Mouse (Mus musculus) embryonic facial prominence, embryonic 13.5 days (tissue): ENCODE results near the gene Gm10413. TPM values are rescaled to one million over a fixed set of nuclear protein-coding genes. Genes with fewer than 3 reads are reported as not detected.
"Not testable (repeated sequence)": the region's sequence is repeated elsewhere in the genome, so short reads cannot be mapped to it uniquely, and the experiment has no call there.

Source experiments
- ATAC-seq: fragments of 200-750 bp; cut with Nextera tagmentation; 2 replicates; pipeline ENCODE4 v1.8.0; 2017; ENCODE audit warnings: low read depth; ENCODE audit not compliant: insufficient number of reproducible peaks, insufficient read depth, low FRiP score, low TSS enrichment
- H3K27ac ChIP-seq: fragments of 300-500 bp; sonication (generic); 2 replicates; pipeline ENCODE4 v1.5.1; 2015; ENCODE audit warnings: moderate library complexity, mild to moderate bottlenecking, inconsistent platforms
- H3K27me3 ChIP-seq: fragments of 300-500 bp; sonication (generic); 2 replicates; pipeline ENCODE4 v1.6.1; 2015; ENCODE audit warnings: mild to moderate bottlenecking, inconsistent platforms
- H3K36me3 ChIP-seq: fragments of 300-500 bp; sonication (generic); 2 replicates; pipeline ENCODE4 v1.6.1; 2015; ENCODE audit warnings: mild to moderate bottlenecking, inconsistent platforms
- H3K4me1 ChIP-seq: fragments of 300-500 bp; sonication (generic); 2 replicates; pipeline ENCODE4 v1.6.1; 2015; ENCODE audit warnings: inconsistent platforms
- H3K4me2 ChIP-seq: fragments of 300-500 bp; sonication (generic); 2 replicates; pipeline ENCODE4 v1.6.1; 2015; ENCODE audit warnings: moderate library complexity, mild to moderate bottlenecking, inconsistent platforms
- H3K4me3 ChIP-seq: fragments of 300-500 bp; sonication (generic); 2 replicates; pipeline ENCODE4 v1.5.1; 2015; ENCODE audit warnings: mild to moderate bottlenecking, inconsistent platforms
- H3K9ac ChIP-seq: fragments of 300-500 bp; sonication (generic); 2 replicates; pipeline ENCODE4 v1.6.1; 2015; ENCODE audit warnings: mild to moderate bottlenecking, inconsistent platforms
- H3K9me3 ChIP-seq: fragments of 300-500 bp; sonication (generic); 2 replicates; pipeline ENCODE4 v1.6.1; 2016; ENCODE audit warnings: inconsistent platforms
- WGBS: fragments of 180-500 bp; shearing (Covaris S2); methylation state at CpG from one replicate; pipeline ENCODE4 v1.1.7; 2015; ENCODE audit warnings: mixed read lengths; 5-methylcytosine and 5-hydroxymethylcytosine counted together
- polyA plus RNA-seq: library from polyadenylated mRNA; unstranded; fragments of >200 nt; fragmentation: Nextera tagmentation; extraction: Ambion mirVana; gene quantifications from 2 replicates; pipeline ENCODE4 v1.2.1, GENCODE M21; 2015

Gm10413 gene
- polyA plus RNA-seq: not detected in 2 replicates

DNA sequence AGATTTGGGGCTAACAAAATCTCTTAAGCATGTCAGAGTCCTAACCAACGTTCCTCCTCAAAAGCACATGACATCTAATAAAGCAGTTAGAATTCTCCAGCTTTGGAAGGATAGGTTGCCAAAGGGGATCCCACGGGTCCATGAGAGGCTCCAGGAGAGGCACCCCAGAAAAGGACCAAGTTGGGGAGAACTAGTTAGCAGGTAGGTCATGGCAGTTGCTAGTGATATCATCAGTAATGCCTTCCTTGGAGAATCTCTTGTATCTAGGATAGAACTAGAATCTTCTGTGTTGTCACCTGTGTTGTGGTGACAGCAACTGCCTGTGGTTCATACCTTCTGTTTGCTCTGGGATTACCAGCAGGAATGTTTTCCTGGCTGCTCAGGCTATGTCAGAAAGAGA lies at the start of gene Gm10413:
Gm10413 (plus strand) TSS at position 301 of the 400 bp plus-strand sequence.
- not testable (repeated sequence) for H3K4me2 ChIP-seq, H3K9ac ChIP-seq, H3K27ac ChIP-seq, H3K4me3 ChIP-seq, H3K36me3 ChIP-seq, H3K27me3 ChIP-seq, H3K9me3 ChIP-seq, H3K4me1 ChIP-seq, ATAC-seq
- no CpG with 5 or more reads among the region's 2 CpGs for WGBS

DNA sequence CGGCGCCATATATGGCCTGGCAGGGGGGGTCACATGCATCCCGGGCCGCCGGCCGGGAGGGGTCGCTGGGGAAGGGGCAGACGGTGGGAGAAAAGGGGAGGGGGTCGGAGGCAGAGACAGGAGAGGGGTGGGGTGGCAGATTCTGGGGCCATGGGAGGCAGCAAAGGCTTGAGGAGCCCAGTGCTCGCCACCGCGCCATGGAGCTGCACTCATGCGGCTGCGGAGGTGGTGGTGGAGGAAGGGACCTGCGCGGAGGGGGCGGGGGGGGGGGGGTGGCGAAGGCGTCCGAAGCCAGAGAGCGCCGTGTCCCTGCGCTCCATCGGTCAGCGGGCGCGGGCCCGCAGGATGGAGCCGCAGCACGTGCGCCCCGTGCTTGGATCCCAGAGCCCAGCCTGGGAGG lies 17.4 kb downstream of the Gm10413 start, which contains the start of gene Gm10409:
Gm10409 (plus strand) TSS at position 301 of the 400 bp plus-strand sequence.
- not testable (repeated sequence) for H3K36me3 ChIP-seq, H3K4me2 ChIP-seq, H3K27me3 ChIP-seq, H3K27ac ChIP-seq, H3K4me3 ChIP-seq, H3K9me3 ChIP-seq, H3K4me1 ChIP-seq, ATAC-seq, H3K9ac ChIP-seq
- no CpG with 5 or more reads among the region's 32 CpGs for WGBS

DNA sequence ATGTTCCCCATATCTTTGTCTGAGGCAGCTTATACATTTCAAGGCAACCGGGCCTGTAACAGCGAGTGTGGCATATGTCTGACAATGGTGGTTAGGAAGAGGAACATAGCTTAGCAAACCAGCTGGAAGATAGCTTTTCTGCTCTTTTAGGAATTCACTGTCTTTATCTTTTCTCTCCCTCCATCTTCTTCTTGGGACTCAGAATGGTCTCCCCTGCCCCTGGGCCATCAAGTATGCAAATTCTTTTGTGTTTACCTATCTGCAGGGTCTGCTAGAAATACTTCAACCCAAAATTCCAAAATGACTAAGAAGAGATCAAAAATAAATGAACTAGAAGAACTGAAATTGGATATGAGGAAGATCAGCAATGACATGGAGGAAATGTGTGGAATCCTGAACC lies 32.9 kb downstream of the Gm10413 start, which contains the start of gene Gm3005:
Gm3005 (plus strand) TSS at position 301 of the 400 bp plus-strand sequence.
- H3K9me3 ChIP-seq, H3K27me3 ChIP-seq, H3K9ac ChIP-seq, H3K4me1 ChIP-seq, H3K4me3 ChIP-seq, H3K36me3 ChIP-seq, H3K4me2 ChIP-seq, ATAC-seq, H3K27ac ChIP-seq: not testable (repeated sequence)
- WGBS: no CpG with 5 or more reads among the region's 2 CpGs

DNA sequence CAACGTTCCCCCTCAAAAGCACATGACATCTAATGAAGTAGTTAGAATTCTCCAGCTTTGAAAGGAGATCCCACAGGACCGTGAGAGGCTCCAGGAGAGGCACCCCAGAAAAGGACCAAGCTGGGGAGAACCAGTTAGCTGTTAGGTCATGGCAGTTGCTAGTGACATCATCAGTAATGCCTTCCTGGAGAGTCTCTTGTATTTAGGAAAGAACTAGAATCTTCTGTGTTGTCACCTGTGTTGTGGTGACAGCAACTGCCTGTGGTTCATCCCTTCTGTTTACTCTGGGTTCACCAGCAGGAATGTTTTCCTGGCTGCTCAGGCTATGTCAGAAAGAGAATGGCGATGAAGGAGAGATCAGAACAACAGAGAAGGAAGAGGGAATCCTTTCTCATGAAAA lies 54.2 kb downstream of the Gm10413 start, which contains the start of gene Gm10408:
Gm10408 (plus strand) TSS at position 301 of the 400 bp plus-strand sequence.
- H3K4me3 ChIP-seq, H3K9me3 ChIP-seq, H3K4me2 ChIP-seq, H3K27ac ChIP-seq, ATAC-seq, H3K27me3 ChIP-seq, H3K9ac ChIP-seq, H3K4me1 ChIP-seq, H3K36me3 ChIP-seq: not testable (repeated sequence)
- no CpG with 5 or more reads among the region's 3 CpGs for WGBS

Other genes starting within 250 kb of the Gm10413 start
- gene Gm5795, start 206.8 kb upstream of the Gm10413 start, polyA plus RNA-seq: not detected in 2 replicates
- 6.6 and 8.5 TPM in 2 replicates for gene D830030K20Rik, start 186.6 kb upstream of the Gm10413 start, polyA plus RNA-seq
- not detected in 2 replicates for gene Gm2956, start 62.5 kb upstream of the Gm10413 start, polyA plus RNA-seq
- gene Gm10409, start 17.5 kb downstream of the Gm10413 start, polyA plus RNA-seq: 1.0 and 1.6 TPM in 2 replicates
- gene Gm3005, start 33.0 kb downstream of the Gm10413 start, polyA plus RNA-seq: 0.42 TPM in 1 of 2 replicates, not detected in the other
- not detected in 2 replicates for gene Gm10408, start 54.3 kb downstream of the Gm10413 start, polyA plus RNA-seq
- gene Gm3012, start 239.4 kb downstream of the Gm10413 start, polyA plus RNA-seq: not detected in 2 replicates